Mouse (Mus musculus): ENCODE measurements around the gene Taf3. TPM values are rescaled to one million over a fixed set of nuclear protein-coding genes. Genes with fewer than 3 reads are reported as not detected.

The Taf3 gene
- total and polyA plus RNA-seq, 2 experiments = 1.1 to 2.6 TPM

DNA sequence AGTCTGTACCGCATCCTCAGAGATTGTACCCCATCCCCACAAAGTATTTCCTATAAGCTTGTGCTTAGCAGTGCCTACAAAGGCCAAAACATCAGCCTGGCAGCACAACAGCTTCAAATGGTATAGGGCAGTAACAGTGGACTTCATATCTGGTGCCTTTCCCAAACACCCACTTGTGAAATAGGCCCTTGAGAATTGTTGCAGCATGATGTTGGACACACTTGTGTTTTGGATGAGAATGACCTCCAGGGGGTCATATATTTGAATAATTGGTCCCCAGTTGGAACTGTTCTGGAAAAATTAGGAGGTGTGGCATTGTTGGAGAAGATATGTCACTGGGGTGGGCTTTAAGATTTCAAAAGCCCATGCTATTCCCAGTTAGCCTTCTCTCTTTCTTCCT lies 3.6 kb upstream of the Taf3 start:
- H3K9ac ChIP-seq (ENCODE audit: low read depth, low read length) = no peak overlapping the region
- H3K4me3 ChIP-seq (ENCODE audit: insufficient read depth, low read depth, low read length) = no peak overlapping the region
- peaks cover 12% of the 10 kb centered on the region; the same call in 1 of the 2 replicates for H3K79me2 ChIP-seq (ENCODE audit: control insufficient read depth, insufficient read depth, low read length)
- H3K27ac ChIP-seq (replicated peaks; ENCODE audit: insufficient read depth, low read depth, low read length) = no peak overlapping the region
- WGBS = 100% methylated on average over 1 of the region's 1 CpGs
- no peak for DNase-seq (ENCODE audit: extremely low read depth, low read depth, low spot score)
- no peaks in the 10 kb centered on the region for H3K4me1 ChIP-seq (ENCODE audit: control insufficient read depth, insufficient read depth, low read length)
- H3K27me3 ChIP-seq (ENCODE audit: control insufficient read depth, insufficient read depth, low read length) = no peaks in the 10 kb centered on the region
- TF ChIP-seq POLR2A (IDR thresholded peaks at IDR 0.05; ENCODE audit: extremely low read depth, insufficient read depth, low read length) = no peak
- TF ChIP-seq CTCF (IDR thresholded peaks at IDR 0.05; ENCODE audit: low read depth, low read length) = no peak
- H3K36me3 ChIP-seq (ENCODE audit: control insufficient read depth, insufficient read depth, low read length) = peaks cover 21% of the 10 kb centered on the region; the same call in 1 of the 2 replicates

DNA sequence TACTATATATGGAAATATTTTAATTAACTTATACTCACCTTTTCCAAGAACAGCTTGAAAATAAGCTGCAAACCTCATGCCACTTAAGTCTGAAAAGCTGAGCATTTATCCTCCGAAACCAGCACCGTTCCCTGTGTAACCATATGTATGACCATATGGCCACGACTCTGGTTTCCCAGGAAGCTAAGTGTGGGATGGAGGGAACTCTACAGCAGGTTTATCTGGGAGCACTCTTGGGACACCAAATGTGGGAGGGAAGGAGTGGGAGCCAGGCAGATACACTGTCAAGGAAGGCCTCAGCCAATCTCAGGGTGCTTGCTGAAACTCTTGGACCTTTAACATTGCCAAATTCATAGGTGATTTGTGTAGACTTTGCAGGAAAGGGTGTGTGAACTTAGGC lies 2.5 kb upstream of the Taf3 start:
- WGBS = 94% methylated on average over 3 of the region's 3 CpGs
- H3K27me3 ChIP-seq (ENCODE audit: control insufficient read depth, insufficient read depth, low read length) = no peaks in the 10 kb centered on the region

DNA sequence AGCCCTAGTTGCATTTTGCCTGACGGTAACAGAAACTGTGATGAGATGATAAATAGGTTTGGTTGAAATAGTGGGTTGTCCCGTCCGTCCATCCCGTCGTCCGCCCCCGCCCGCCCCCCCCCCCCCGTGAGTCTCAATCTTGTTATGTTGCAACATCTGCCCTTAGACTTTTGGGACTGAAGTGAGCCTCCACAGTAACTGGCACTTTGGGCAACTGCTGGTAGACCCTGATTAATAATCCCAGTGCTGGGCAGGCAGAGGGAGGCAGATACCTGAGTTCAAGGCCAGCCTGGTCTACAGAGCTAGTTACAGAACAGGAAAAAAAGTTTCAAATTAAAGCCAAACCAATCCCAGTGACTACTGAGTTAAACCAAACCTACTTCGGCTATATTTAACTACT lies 1.1 kb upstream of the Taf3 start:
- Histone ChIP-seq H3K79me2 (ENCODE audit: control insufficient read depth, insufficient read depth, low read length) (peaks cover 14% of the 10 kb centered on the region; the same call in 1 of the 2 replicates), H3K4me1 (ENCODE audit: control insufficient read depth, insufficient read depth, low read length) (no peaks in the 10 kb centered on the region), H3K27me3 (ENCODE audit: control insufficient read depth, insufficient read depth, low read length) (no peaks in the 10 kb centered on the region), H3K4me3 (ENCODE audit: insufficient read depth, low read depth, low read length) (peak overlapping the region; percentile 92), H3K36me3 (ENCODE audit: control insufficient read depth, insufficient read depth, low read length) (no peaks in the 10 kb centered on the region), H3K9ac (ENCODE audit: low read depth, low read length) (peak overlapping the region; percentile 60), H3K27ac (replicated peaks; ENCODE audit: insufficient read depth, low read depth, low read length) (peak overlapping the region; percentile 26; the same call in 1 of the 2 replicates)
- TF ChIP-seq POLR2A (IDR thresholded peaks at IDR 0.05; ENCODE audit: extremely low read depth, insufficient read depth, low read length) (no peak), CTCF (IDR thresholded peaks at IDR 0.05; ENCODE audit: low read depth, low read length) (no peak)
- WGBS = 8% methylated on average over 10 of the region's 10 CpGs
- DNase-seq (ENCODE audit: extremely low read depth, low read depth, low spot score) = peak; percentile 57

More for the DNA sequence above, 2.5 kb upstream of the Taf3 start:
- H3K36me3 ChIP-seq (ENCODE audit: control insufficient read depth, insufficient read depth, low read length) = peaks cover 13% of the 10 kb centered on the region; the same call in 1 of the 2 replicates
- H3K79me2 ChIP-seq (ENCODE audit: control insufficient read depth, insufficient read depth, low read length) = peaks cover 12% of the 10 kb centered on the region; the same call in 1 of the 2 replicates
- TF ChIP-seq POLR2A (IDR thresholded peaks at IDR 0.05; ENCODE audit: extremely low read depth, insufficient read depth, low read length) = no peak
- TF ChIP-seq CTCF (IDR thresholded peaks at IDR 0.05; ENCODE audit: low read depth, low read length) = no peak
- no peak overlapping the region for H3K4me3 ChIP-seq (ENCODE audit: insufficient read depth, low read depth, low read length)
- H3K4me1 ChIP-seq (ENCODE audit: control insufficient read depth, insufficient read depth, low read length) = no peaks in the 10 kb centered on the region
- H3K9ac ChIP-seq (ENCODE audit: low read depth, low read length) = no peak overlapping the region
- H3K27ac ChIP-seq (replicated peaks; ENCODE audit: insufficient read depth, low read depth, low read length) = no peak overlapping the region
- DNase-seq (ENCODE audit: extremely low read depth, low read depth, low spot score) = no peak

DNA sequence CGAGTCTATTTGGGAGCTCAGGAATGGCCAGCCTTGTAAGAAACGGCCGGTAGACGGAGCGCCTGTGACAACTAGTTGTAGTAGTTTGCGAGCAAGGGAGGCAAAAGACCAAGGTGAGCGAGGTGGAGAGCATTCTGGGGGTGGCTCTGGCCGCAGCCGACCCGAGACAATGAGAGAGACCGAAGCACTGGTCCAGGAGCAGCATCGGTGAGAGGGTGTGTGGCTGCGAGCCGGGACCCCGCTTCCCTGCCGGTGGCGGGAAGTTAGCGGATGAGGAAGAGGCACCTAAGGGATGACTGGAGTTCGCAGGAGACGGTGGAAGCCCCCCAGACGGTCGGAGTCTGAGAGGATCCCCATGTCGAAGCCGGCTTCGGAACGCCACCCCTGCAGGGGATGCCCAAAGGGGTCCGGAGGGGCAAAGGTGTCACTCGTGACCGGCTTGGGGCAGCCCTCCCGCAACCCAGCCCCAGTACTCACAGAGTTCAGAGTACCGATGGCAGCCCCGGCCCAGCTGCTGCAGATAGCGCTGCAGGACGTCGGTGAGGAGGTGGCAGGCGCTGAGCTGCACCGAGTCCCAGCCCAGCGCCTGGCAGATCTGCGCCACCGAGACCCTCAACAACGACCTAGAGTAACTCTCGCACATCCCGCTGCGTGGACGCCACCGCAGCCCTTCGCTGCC lies 499 bp downstream of the Taf3 start:
- DNase-seq (ENCODE audit: extremely low read depth, low read depth, low spot score) = peak; percentile 35
- under 1% methylated on average over 47 of the region's 47 CpGs for WGBS
- peak; percentile 40; the same call in 1 of the 2 replicates for TF ChIP-seq CTCF (IDR thresholded peaks at IDR 0.05; ENCODE audit: low read depth, low read length)
- no peak for TF ChIP-seq POLR2A (IDR thresholded peaks at IDR 0.05; ENCODE audit: extremely low read depth, insufficient read depth, low read length)

DNA sequence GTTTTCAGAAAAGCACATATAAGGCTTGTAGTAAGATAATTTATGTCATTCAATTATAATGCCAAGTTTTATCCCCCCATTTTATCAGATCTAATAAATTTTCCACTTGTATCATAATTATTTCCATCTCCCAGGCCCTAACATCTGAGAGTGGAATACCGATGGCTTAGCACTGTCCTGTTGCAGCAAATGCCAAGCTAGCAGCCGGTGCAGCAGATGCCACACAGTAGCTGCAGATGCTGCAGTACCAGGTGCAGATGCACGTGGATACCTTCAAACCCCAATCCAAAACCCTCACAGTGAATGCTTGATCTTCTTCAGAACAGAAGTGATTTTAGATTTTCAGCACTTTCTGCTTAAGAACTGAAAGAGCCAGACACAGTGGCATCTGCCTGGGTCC lies 13.4 kb downstream of the Taf3 start:
- Histone ChIP-seq H3K36me3 (ENCODE audit: control insufficient read depth, insufficient read depth, low read length) (no peaks in the 10 kb centered on the region), H3K27me3 (ENCODE audit: control insufficient read depth, insufficient read depth, low read length) (no peaks in the 10 kb centered on the region), H3K27ac (replicated peaks; ENCODE audit: insufficient read depth, low read depth, low read length) (no peak overlapping the region), H3K4me3 (ENCODE audit: insufficient read depth, low read depth, low read length) (no peak overlapping the region), H3K9ac (ENCODE audit: low read depth, low read length) (no peak overlapping the region), H3K79me2 (ENCODE audit: control insufficient read depth, insufficient read depth, low read length) (peaks cover 7% of the 10 kb centered on the region; the same call in 1 of the 2 replicates), H3K4me1 (ENCODE audit: control insufficient read depth, insufficient read depth, low read length) (peaks cover 5% of the 10 kb centered on the region; the same call in 1 of the 2 replicates)
- no peak for DNase-seq (ENCODE audit: extremely low read depth, low read depth, low spot score)
- WGBS = 88% methylated on average over 3 of the region's 3 CpGs
- TF ChIP-seq CTCF (IDR thresholded peaks at IDR 0.05; ENCODE audit: low read depth, low read length) (no peak), POLR2A (IDR thresholded peaks at IDR 0.05; ENCODE audit: extremely low read depth, insufficient read depth, low read length) (no peak)

More for the DNA sequence above, 499 bp downstream of the Taf3 start:
- no peaks in the 10 kb centered on the region for H3K36me3 ChIP-seq (ENCODE audit: control insufficient read depth, insufficient read depth, low read length)
- peak overlapping the region; percentile 92 for H3K4me3 ChIP-seq (ENCODE audit: insufficient read depth, low read depth, low read length)
- peaks cover 17% of the 10 kb centered on the region; the same call in 1 of the 2 replicates for H3K79me2 ChIP-seq (ENCODE audit: control insufficient read depth, insufficient read depth, low read length)
- H3K9ac ChIP-seq (ENCODE audit: low read depth, low read length) = peak overlapping the region; percentile 87
- H3K4me1 ChIP-seq (ENCODE audit: control insufficient read depth, insufficient read depth, low read length) = no peaks in the 10 kb centered on the region
- no peaks in the 10 kb centered on the region for H3K27me3 ChIP-seq (ENCODE audit: control insufficient read depth, insufficient read depth, low read length)
- H3K27ac ChIP-seq (replicated peaks; ENCODE audit: insufficient read depth, low read depth, low read length) = 0 out of 2 replicates have a peak overlapping the region, but pooled peaks have one; percentile 10

DNA sequence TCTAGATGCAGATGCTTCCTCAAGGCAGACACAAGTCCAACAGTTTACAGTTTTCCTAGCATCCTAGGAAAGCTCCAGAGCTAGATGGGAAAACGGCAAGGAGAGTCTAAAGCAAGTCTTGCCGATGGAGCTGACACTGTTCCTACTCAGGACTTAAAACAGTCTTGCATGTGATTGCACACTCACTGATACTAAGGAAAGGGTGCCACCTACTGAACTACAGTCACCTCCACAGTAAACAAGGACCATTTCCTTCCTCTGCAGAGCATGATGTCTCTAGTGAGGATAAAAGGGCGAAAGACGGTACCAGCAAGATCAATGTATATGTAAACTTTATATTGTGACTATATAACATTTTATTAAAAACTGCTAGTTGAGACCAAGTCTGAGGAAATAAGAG lies 14.7 kb downstream of the Taf3 start:
- Histone ChIP-seq H3K27ac (replicated peaks; ENCODE audit: insufficient read depth, low read depth, low read length) (no peak overlapping the region), H3K79me2 (ENCODE audit: control insufficient read depth, insufficient read depth, low read length) (peaks cover 7% of the 10 kb centered on the region; the same call in 1 of the 2 replicates), H3K9ac (ENCODE audit: low read depth, low read length) (no peak overlapping the region), H3K4me3 (ENCODE audit: insufficient read depth, low read depth, low read length) (no peak overlapping the region), H3K36me3 (ENCODE audit: control insufficient read depth, insufficient read depth, low read length) (no peaks in the 10 kb centered on the region), H3K4me1 (ENCODE audit: control insufficient read depth, insufficient read depth, low read length) (peaks cover 5% of the 10 kb centered on the region; the same call in 1 of the 2 replicates), H3K27me3 (ENCODE audit: control insufficient read depth, insufficient read depth, low read length) (no peaks in the 10 kb centered on the region)
- 39% methylated on average over 4 of the region's 4 CpGs for WGBS
- DNase-seq (ENCODE audit: extremely low read depth, low read depth, low spot score) = peak; percentile 22
- TF ChIP-seq CTCF (IDR thresholded peaks at IDR 0.05; ENCODE audit: low read depth, low read length) = 0 out of 2 replicates have a peak, but pooled peaks have one; percentile 3
- TF ChIP-seq POLR2A (IDR thresholded peaks at IDR 0.05; ENCODE audit: extremely low read depth, insufficient read depth, low read length) = no peak

Data from liver, adult 2 months (tissue).